Mouse (Mus musculus): Measurements from ENCODE around the gene Pcsk5.
A peak's percentile ranks its signal among the peaks of the same experiment; 100 is the strongest.

Pcsk5 gene

DNA sequence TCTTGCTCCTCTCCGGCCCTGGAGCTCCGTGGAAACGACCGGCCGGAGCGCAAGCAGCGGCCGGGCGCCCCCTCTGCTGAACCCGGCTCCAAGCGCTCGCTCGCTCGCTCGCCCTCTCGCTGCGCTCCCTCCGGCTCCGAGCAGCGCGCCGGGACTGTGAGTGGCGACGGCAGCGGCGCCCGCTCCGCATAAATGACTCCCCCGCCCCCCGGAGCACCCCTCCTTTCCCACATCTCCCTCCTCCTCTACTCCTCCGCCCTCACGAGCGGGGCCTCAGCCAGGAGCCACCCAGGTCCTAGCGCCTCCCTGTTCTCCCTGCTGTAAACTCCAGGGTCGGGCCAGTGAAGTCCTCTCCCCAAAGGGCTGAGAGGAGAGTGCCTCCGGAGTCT is at the start of gene Pcsk5:
Pcsk5 (minus strand) TSS at position 162 of the 389 bp plus-strand sequence.
- peak in 1 of 2 experiments; percentile 3 for DNase-seq (ENCODE audit: low spot score in 2 of 2)

DNA sequence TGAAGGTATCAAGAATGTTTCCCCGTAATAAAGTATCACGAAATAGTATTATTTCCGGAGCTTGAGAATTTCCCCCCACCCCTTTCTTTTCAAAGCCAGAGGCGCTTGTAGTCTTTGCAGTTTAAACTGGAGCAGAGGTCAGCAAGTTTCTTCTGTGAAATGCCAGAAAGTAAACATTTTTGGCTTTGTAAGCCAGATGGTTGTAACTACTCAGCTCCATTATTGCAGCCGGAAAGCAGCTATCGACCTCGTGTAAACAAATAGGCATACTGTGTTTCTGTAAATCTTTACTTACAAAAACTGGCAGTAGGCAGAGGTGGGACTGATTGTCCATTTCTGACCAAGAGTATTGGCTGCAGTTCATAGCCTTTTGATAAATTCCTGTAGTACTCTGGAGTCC is 38.4 kb upstream of the Pcsk5 start:
- no peak for DNase-seq (ENCODE audit: low spot score in 2 of 2)

DNA sequence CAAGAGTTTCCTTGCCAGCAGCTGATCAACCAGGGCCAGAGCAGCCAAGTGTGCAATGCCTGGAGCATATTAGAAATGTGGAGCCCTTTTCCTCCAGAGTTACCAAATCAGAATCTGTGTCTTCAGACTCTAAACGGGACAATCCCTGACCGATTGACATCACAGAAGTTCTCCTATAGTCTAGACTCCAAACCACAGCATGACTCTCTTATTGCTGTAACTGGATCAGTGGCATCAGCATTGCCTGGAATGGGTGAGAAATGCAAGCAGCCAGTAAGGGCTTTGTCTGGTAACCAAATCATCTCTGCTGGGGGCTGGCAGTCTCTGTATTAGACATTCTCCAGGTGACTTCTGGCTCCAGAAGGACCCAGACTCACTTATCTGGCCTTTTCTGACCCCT is 37.0 kb upstream of the Pcsk5 start:
- DNase-seq (ENCODE audit: low spot score in 2 of 2), result no peak

DNA sequence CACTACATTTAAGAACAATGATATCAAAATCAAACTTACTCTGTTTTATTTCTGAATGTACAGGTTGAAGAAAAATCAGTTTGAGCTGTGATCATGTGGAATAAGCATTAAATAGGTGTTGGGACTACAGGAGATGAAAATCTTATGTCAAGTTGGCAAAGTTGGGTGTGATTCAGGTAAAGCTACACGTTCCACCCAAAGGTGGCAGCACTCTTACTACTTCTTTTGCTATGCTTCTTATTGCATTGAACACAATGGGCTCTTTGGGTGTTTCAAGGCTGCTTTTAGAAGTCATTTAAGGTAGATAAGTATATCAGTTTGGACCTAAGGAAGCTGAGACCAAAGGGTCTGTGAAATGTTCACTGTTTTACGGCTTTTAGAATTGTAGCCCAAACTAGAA is 36.3 kb upstream of the Pcsk5 start:
- no peak for DNase-seq (ENCODE audit: low spot score in 2 of 2)

DNA sequence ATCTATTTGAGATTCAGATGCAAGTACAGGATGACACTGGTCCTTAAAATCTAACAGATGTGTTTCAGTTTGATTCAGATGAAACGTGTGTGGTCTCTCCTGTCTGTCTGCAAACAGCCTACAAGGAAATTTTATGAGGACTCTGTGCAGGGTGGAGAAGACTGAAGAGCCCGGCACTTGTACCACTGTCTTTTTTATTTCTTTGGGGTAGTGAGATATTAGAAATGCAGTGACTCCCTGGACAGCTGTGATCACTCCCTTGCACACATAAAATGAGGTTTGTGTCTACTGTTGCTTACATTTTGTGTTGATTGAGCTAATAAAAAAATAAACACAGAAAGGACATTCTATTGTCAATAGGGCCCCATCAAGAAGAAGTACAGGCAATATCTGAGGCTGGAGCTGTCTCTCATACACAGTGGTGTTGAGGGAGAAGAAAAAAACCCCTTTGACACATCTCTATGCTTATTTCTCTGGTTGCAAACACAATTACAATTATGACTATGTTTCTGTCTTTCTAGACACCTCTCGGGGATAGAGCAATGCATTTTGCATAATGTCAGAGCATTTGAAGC is 29.0 kb upstream of the Pcsk5 start:
- DNase-seq (ENCODE audit: low spot score in 2 of 2), result no peak

DNA sequence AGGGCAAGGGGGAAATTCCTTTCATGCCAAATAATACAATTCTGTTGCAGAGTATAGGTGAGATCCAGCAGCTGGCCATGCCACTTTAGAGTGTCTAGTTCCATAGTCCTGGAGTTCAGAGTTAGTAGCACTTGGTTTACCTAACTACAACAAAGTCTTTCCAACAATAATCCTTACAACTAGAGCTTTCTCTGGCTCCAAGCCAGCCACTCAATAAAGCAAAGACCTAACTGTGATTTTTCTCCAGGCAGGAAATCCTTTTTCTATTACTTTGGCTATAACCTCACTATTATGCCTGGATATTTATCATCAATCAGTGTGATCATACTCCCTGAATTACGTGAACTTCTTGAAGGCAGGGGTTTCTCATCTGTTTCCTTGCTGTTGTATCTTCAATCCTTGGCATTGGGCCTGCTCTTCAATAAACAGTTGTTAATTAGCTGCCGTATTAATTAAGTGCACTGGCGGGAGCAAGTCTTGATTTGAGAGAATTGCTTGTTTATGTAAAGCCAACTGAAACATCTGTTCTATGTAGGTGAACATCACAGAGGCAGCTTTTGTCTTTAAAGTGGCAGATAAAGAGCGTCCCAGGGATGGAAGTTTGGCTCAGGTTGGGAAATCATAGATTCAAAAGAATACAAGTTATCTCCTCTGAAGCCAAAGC is 23.1 kb upstream of the Pcsk5 start:
- no peak for DNase-seq (ENCODE audit: low spot score in 2 of 2)

DNA sequence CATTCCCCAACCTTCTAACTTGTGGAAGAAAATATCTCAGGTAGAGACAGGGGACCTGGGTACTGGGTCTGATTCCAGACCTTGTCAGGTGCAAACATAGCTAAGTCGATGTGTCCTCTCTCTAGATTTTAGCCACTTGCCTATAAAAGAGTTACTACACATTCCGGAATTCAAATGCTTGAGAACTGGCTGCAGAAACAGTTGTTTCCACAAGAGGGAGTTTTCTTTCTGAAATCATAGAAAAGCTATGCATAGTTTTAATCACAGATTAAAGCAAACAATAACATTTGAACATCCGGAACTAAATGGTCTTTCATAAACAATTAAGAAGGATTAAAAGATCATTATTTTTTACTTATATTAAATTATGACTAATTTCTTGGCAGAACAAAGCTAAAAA is 19.3 kb upstream of the Pcsk5 start:
- no peak for DNase-seq (ENCODE audit: low spot score in 2 of 2)

DNA sequence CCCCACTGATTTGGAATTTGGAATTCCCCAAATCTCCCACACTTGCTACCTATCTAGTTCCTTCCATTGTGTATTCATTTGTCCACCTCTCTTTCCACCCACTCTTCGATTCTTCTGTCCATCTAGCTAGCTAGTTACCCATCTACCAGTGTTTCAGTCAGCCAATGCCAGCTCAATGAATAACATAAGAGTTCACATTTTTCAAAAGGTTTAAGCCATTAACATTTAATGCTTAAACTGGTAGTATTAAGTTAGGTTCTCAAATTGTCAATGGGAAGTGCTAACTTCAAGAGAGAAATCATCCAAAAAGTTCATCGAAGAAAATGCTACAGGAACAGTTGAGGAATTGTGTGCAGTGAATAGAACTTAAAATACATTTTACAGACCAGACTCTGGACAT is 11.0 kb upstream of the Pcsk5 start:
- DNase-seq (ENCODE audit: low spot score in 2 of 2), result no peak

DNA sequence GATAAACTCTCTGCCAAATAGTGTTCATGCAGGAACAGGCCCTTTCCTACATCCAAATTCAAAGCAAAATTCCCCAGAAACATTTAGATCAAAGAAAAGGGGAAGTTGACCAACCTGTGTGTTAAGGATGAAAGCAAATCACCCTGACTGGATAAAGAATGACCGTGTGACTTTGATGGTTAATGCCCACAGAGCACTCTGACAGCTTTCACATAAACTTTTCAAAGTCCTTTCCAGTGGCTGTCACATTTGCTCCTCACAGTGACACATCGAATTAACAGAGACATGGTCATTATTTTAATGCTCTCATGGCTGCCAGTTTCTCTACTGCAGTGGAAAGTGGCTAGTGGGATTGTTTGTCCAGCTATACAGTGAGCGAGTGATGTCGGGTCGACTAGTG is 8.5 kb upstream of the Pcsk5 start:
- no peak for DNase-seq (ENCODE audit: low spot score in 2 of 2)

DNA sequence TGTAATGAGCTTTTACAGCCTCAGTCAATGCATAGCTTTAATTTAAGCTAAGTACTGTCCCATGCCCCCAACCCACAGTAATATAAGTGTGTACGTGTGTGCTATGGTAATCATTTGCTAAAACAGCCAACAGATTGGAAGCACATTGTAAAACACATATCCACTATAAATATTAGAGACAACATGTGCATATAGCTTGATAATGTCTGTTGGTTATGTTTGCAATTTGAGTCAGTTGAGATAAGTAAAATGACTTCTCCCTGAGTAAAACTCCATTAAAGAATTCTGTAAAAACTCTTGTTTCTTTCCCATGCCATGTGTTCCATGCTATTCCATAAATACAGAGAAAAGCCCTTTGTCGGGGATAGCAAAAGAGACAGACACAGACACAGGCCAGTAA is 4.2 kb upstream of the Pcsk5 start:
- DNase-seq (ENCODE audit: low spot score in 2 of 2), result no peak

DNA sequence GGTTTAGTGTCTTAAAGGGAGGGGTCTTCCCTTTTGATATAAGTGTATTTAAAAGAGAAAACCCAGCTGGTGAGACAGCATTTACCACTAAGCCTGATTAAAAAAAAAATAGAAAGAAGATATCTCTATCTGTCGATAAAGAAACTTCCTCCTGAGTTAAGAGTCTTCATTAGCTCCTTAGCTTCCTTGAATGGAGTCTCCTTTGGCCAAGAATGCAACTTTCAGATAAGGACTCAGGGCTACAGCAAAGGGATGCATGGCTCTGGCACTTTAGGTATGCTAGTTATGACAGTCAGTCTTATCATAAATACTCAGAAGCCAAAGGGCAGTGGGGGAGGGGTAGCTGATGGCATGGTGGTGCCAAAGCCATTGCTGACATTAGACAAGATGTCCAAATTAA is 2.4 kb upstream of the Pcsk5 start:
- no peak for DNase-seq (ENCODE audit: low spot score in 2 of 2)

DNA sequence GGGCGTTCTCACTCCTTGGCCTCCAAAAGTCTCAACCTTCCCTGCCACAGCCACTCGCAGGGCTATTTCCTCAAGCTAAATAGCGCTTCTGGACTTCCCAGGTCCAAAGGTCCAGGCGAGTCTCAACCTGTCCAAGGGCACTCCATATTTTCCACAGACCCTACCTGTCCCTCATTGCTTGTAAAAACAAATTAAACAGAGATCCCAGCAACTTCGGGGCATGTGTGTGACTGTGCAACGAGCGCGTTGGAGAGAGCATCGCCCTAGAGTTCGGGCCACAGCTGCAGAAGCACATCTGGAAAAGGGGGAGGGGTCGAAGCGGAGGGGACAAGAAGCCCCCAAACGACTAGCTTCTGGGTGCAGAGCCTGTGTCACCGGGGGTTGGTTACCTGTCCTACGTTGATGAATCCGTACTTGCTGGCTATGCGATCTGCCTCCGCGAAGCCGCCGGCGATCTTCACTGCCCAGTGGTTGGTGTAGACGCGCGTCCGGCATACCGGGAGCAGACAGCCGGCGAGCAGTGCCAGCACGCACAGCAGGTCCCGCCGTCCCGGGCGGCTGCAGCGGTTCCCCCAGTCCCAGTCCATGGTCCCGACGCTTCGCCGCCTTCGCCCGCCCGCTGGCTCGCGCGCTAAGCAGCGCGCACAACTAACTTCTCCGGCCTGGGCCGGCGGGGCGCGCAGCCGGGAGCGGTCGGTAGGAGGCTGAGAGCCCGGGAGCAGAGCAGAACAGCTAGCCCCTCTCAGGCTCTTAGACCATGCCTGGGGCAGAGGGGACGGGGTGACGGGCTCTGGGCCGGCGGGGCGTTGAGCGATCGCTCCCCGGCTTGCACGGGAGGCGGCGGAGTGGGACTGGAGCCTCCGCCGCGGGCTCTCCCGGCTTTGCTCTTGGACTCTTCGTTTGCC is 614 bp downstream of the Pcsk5 start:
- no peak for DNase-seq (ENCODE audit: low spot score in 2 of 2)

DNA sequence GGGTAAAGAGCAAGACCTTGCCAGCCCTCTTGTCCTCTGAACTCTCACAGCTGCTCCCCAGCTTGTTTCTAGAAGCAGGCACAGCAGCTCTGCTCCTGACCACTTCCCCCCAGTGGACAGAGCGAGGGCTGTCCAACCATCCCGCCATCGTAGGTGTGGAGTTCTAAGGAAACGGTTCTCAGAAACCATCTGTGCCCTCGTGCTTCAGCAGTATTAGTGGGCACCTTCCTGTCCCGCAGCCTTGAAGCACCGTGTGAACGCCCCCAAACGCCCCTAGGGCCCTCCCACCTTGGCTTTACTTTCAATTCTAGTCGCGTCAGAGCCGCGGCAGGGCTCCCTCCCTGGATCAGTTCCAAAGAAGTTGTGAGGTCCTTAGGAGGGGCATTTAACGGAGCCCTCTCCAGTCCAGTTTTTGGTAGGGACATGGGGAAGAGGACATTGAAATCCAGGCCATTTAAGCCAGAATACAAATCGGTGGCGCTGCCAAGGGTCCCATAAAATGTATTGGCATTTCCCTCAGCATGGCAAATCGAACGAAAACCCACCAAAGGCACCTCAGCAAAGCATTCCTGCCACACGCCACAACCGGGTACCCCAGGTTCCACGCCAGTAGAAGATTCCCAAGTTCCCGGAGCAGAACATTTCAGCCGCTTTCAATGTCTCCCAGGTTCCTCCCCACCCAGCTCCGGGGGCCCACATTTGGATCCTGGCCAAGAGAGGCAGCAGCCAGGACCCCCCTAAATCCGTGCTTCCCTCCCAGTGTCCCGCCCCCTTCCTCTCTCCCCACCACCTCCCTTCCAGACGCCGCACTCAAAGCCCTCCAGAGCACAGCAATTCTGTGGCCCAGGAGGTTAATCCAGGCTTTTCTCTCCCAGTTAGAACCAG is 1.5 kb downstream of the Pcsk5 start:
- DNase-seq (ENCODE audit: low spot score in 2 of 2), result no peak

DNA sequence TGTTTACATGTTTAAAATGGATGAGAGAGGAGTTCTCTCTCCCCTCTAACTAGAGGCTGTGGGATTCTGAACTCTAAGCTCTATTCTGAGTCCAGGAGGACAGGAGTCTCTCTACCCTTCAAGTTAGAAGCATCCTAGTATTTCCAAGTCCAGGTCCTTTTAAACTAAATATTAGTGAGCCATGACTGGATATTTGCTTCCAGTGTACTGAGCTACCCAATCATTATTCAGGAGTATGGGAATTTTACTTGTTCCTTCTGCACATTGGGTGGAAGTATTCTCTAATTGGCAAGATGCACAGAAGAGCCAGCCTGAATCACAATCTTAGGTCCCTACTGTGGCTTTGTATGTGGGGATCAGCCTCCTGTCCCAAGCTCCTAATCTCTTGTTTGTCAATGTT is 2.5 kb downstream of the Pcsk5 start:
- DNase-seq (ENCODE audit: low spot score in 2 of 2), result no peak

DNA sequence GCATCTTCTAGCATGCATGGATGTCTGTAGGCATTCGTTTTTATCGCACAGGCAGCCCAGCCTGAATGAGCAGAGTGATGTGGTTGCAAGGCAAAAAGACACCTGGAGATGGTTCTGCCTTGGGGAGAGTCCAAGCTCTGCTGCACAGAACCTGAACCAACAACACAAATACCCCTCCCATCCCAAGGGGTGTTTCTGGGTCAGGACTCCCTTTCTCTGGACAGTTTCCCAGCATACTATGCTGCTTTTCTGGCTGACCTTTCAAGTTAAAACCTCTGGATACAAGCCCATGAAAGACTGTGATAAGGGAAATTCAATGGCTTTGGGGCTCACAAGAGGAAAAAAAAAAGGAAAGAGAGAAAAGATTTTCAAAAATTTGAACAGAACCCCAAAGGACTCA is 6.1 kb downstream of the Pcsk5 start:
- no peak for DNase-seq (ENCODE audit: low spot score in 2 of 2)

DNA sequence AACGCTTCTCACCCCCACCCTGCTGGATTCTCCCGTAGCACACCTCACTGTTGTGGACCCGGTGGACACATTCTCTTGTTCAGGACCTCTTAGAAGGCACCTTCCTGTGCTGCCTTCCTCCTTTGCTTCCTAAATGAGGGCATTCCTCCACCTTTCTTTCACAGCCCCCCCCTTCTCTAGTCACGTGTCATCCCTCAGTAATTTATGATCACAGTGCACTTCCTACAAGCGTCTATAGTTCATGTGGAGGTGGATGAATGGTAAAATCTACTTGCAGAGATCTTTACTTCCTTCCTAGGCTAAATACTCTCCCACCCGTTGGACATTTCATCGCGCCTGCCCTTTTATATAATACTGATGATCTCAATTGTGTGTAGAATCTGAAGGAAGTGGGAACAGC is 9.0 kb downstream of the Pcsk5 start:
- no peak for DNase-seq (ENCODE audit: low spot score in 2 of 2)

DNA sequence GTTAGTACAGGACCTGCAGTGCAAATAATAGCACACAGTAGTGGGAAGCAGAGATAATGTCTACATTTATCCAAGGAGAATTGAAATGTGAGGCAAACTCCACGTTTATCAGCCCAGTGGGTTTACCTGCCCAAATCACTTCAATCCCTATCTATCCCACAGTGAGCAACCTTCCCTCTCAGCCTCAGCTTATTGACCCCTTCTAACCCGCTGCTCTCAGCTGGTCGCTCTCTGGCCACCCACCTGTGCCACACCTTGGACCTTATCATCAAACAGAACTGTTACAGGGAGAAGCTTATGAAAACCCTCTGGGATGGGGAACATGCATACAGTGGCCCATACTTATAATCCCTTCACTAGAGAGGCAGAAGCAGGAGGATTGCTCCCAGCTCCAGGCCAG is 10.7 kb downstream of the Pcsk5 start:
- no peak for DNase-seq (ENCODE audit: low spot score in 2 of 2)

DNA sequence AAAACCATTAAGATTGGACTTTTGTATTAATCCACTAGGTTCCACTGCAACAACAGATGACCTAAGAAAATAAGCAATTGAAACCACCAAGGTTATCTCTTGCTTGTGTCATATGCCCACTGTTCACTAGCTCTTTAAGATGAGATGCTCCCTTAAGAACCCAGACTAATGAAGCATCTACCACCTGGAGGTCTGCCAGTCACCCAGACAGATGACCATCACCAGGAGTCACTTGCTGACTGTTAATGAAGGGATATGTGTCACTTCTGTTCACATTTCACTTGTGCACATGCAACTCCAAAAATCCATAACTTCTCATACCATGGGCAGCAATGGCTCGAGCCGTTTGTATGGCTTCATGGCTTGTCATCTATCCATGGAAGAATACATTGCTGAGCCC is 17.4 kb downstream of the Pcsk5 start:
- no peak for DNase-seq (ENCODE audit: low spot score in 2 of 2)

DNA sequence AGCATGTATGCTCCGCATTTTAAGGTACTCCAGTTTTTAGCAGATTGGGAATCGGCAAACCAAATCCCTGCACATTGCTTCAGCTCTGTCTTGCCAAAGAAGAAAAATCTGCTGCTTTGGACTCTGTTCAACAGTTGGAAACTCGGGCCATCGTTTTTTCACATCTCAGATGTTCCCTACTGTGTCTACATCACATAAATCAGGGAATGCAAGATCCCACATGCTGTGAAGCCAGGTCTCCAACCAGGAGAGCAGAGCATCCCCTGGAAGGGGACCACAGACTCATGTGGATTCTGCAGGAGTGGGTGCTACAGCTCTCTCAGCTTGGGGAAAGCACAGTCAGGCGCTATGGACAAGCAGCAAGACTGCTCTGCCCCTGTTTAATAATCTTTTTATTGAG is 18.4 kb downstream of the Pcsk5 start:
- DNase-seq (ENCODE audit: low spot score in 2 of 2), result no peak

DNA sequence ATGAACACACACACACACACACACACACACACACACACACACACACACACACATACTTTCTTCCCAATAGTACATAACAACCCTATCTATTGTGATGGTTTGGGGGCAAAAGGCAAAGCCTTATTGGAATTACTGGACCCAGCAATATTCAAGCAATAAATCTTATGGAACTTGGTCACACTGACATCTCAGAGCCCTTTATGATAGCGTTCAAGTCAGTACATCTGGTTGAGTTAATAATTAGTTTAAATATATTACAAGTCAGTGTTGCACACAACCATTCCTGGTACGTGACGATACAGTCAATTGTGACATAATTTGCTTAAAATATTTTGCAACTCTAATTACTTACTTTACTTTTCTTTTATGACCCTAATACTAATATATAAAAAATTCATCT is 22.4 kb downstream of the Pcsk5 start:
- DNase-seq (ENCODE audit: low spot score in 2 of 2), result no peak

DNA sequence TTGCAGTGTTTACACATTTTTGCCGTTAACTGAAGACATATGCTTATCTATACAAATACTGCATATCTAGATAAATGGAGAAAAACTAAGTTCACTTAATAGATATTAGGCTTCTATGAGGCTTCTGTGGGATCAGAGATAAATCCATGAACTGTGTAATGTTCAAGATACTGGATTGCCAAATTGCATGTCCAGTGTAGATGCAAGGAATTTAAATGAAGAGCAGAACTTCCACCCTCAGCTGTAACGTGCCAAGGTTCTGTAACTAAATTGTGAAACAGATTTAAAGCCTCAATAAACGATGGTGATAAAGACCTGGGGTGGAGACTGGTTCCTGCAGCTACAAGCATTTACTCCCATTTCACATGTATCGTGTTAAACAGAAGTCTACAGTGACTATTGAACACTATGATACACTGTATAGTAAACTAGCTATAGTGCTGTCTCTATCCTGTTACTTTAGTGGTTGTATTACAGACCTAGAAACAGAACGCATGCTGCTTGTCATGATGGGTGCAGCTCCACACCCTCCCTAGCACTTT is 23.9 kb downstream of the Pcsk5 start:
- no peak for DNase-seq (ENCODE audit: low spot score in 2 of 2)

DNA sequence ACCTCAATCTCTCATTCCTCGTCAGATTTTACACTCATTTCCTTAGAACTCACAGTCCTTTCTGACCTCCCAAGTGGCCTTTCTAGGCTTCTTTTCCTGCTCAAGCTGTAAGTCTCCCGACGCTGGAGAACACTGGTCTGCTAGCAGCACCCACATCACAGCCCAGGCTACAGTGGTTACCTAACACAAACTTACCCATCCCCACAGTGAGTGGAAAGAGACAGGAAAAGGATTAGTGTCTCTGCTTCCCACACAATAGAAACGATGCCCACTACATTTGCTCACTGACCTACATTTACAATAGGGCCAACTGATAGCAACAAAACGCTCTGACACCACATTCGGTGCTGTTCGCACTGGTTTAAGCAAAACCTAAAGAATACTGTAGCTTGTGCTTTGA is 24.8 kb downstream of the Pcsk5 start:
- DNase-seq (ENCODE audit: low spot score in 2 of 2), result no peak
